Mouse (Mus musculus) G1E (cell line): ENCODE data around the gene Etl4.

Experiments
- CTCF ChIP-seq: IDR thresholded peaks from 2 replicates; pipeline ENCODE4 v1.5.1; 2012; ENCODE audit warnings: low read depth, low read length, inconsistent platforms, mixed read lengths
- GATA1 ChIP-seq: IDR thresholded peaks from 2 replicates; pipeline ENCODE4 v1.6.1; 2012; ENCODE audit warnings: borderline replicate concordance, low read length, inconsistent platforms, mixed read lengths
- POLR2AphosphoS5 ChIP-seq: IDR thresholded peaks from 2 replicates; pipeline ENCODE4 v1.6.1; 2012; ENCODE audit warnings: low read depth, low read length, inconsistent platforms; ENCODE audit not compliant: insufficient replicate concordance

DNA sequence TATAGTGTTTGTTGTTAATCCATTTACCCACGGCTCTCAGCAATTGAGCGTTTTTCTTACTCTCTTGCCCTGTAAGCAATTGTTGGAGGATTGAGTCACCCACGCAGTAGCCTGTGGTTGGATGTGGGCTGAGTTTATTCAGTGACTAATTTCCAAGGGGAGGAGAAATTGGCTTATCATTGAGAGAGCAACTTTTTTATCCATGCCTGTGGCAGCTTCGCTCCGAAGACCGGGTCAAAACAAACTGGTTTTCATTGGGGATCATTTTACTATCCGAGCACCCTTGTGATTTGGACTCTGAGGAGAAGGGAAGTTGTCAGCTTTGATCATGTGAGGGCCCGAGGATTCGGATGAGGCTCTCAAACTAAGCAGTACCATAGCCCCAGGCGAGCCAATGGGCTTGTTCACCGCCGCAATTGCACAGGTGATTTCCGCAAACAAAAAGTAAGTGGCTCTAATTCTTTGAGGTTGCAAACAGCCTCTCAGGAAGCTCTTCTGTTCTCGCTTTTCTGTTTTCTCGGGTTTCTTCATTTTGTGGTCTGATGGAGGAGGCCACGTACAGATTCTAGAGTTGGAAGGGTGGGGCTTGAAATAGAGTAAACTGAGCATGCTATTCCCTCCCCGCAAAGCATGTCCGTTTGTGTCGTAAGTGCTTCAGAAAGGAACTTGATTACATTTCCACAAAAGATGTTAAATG lies 827.7 kb downstream of the Etl4 start:
- TF ChIP-seq GATA1 (no peak), CTCF (no peak), POLR2AphosphoS5 (no peak)
